Mouse (Mus musculus) liver, embryonic 12.5 days (tissue): ENCODE data around the gene Dner. TPM values are rescaled to one million over a fixed set of nuclear protein-coding genes. Genes with fewer than 3 reads are reported as not detected.

Experiments used
- ATAC-seq: fragments of 200-750 bp; cut with Nextera tagmentation; 2 replicates; pipeline ENCODE4 v1.8.0; 2017; ENCODE audit warnings: moderate number of reproducible peaks, mild to moderate bottlenecking, moderate library complexity
- H3K27ac ChIP-seq: fragments of 300-500 bp; sonication (generic); 2 replicates; pipeline ENCODE4 v1.5.1; 2016; ENCODE audit warnings: mild to moderate bottlenecking
- H3K27me3 ChIP-seq: fragments of 300-500 bp; sonication (generic); replicated peaks from 2 replicates; pipeline ENCODE4 v1.6.1; 2016; ENCODE audit warnings: mild to moderate bottlenecking, moderate library complexity
- H3K36me3 ChIP-seq: fragments of 300-500 bp; sonication (generic); 2 replicates; pipeline ENCODE4 v1.6.1; 2016; ENCODE audit warnings: mild to moderate bottlenecking, moderate library complexity
- H3K4me1 ChIP-seq: fragments of 300-500 bp; sonication (generic); 2 replicates; pipeline ENCODE4 v1.6.1; 2016
- H3K4me2 ChIP-seq: fragments of 300-500 bp; sonication (generic); 2 replicates; pipeline ENCODE4 v1.6.1; 2016; ENCODE audit warnings: mild to moderate bottlenecking, moderate library complexity
- H3K4me3 ChIP-seq: fragments of 300-500 bp; sonication (generic); 2 replicates; pipeline ENCODE4 v1.5.1; 2016; ENCODE audit warnings: mild to moderate bottlenecking, moderate library complexity
- H3K9ac ChIP-seq: fragments of 300-500 bp; sonication (generic); 2 replicates; pipeline ENCODE4 v1.6.1; 2016; ENCODE audit warnings: mild to moderate bottlenecking, moderate library complexity
- H3K9me3 ChIP-seq: fragments of 300-500 bp; sonication (generic); replicated peaks from 2 replicates; pipeline ENCODE4 v1.6.1; 2016; ENCODE audit warnings: mild to moderate bottlenecking, moderate library complexity
- WGBS: fragments of 180-500 bp; shearing (Covaris S2); methylation state at CpG from one replicate; pipeline ENCODE4 v1.1.7; 2016; ENCODE audit not compliant: insufficient replicate concordance; 5-methylcytosine and 5-hydroxymethylcytosine counted together
- polyA plus RNA-seq: library from polyadenylated mRNA; unstranded; fragments of >200 nt; fragmentation: Nextera tagmentation; extraction: Ambion mirVana; gene quantifications from 2 replicates; pipeline ENCODE4 v1.2.1, GENCODE M21; 2016

Dner gene
- polyA plus RNA-seq, 1 experiment from 2014 or later = 0.06 TPM

- Histone ChIP-seq H3K27me3 (no peaks in the 10 kb centered on the region), H3K9me3 (no peaks in the 10 kb centered on the region), H3K9ac (no peak overlapping the region), H3K27ac (no peak overlapping the region), H3K4me1 (no peaks in the 10 kb centered on the region), H3K4me3 (no peak overlapping the region), H3K36me3 (no peaks in the 10 kb centered on the region), H3K4me2 (no peak overlapping the region)
- 43% methylated on average over 3 of the region's 3 CpGs for WGBS
- no peak for ATAC-seq
Observed at GRCm38 (mm10) chr1:84513201-84513600, 182.8 kb downstream of the Dner start.

- no peaks in the 10 kb centered on the region for H3K9me3 ChIP-seq
- ATAC-seq = no peak
- H3K4me2 ChIP-seq = no peak overlapping the region
- no peaks in the 10 kb centered on the region for H3K4me1 ChIP-seq
- WGBS = 64% methylated on average over 1 of the region's 1 CpGs
- H3K4me3 ChIP-seq = no peak overlapping the region
- no peak overlapping the region for H3K27ac ChIP-seq
- H3K9ac ChIP-seq = no peak overlapping the region
- H3K27me3 ChIP-seq = no peaks in the 10 kb centered on the region
- no peaks in the 10 kb centered on the region for H3K36me3 ChIP-seq
Observed at GRCm38 (mm10) chr1:84508510-84508909, 187.5 kb downstream of the Dner start.

- Histone ChIP-seq H3K4me2 (no peak overlapping the region), H3K27ac (no peak overlapping the region), H3K4me3 (no peak overlapping the region), H3K9me3 (no peaks in the 10 kb centered on the region), H3K27me3 (no peaks in the 10 kb centered on the region), H3K9ac (no peak overlapping the region), H3K36me3 (no peaks in the 10 kb centered on the region), H3K4me1 (no peaks in the 10 kb centered on the region)
- ATAC-seq = no peak
Observed at GRCm38 (mm10) chr1:84507568-84507967, 188.5 kb downstream of the Dner start.

GRCm38 (mm10) chr1:84506984-84507546 lies 189.0 kb downstream of the Dner start:
- Histone ChIP-seq H3K36me3 (no peaks in the 10 kb centered on the region), H3K27ac (no peak overlapping the region), H3K9ac (no peak overlapping the region), H3K4me3 (no peak overlapping the region), H3K4me2 (no peak overlapping the region), H3K9me3 (no peaks in the 10 kb centered on the region), H3K27me3 (no peaks in the 10 kb centered on the region), H3K4me1 (no peaks in the 10 kb centered on the region)
- no peak for ATAC-seq
- 48% methylated on average over 6 of the region's 6 CpGs for whole genome bisulfite sequencing

- Histone ChIP-seq H3K9me3 (no peaks in the 10 kb centered on the region), H3K36me3 (no peaks in the 10 kb centered on the region), H3K27ac (no peak overlapping the region), H3K4me1 (no peaks in the 10 kb centered on the region), H3K4me3 (no peak overlapping the region), H3K4me2 (no peak overlapping the region), H3K27me3 (no peaks in the 10 kb centered on the region), H3K9ac (no peak overlapping the region)
- ATAC-seq = no peak
- WGBS = 73% methylated on average over 3 of the region's 3 CpGs
Observed at GRCm38 (mm10) chr1:84500673-84501072, 195.3 kb downstream of the Dner start.

- no peak overlapping the region for H3K27ac ChIP-seq
- ATAC-seq = no peak
- no peak overlapping the region for H3K9ac ChIP-seq
- H3K4me3 ChIP-seq = no peak overlapping the region
- no peak overlapping the region for H3K4me2 ChIP-seq
- 70% methylated on average over 6 of the region's 6 CpGs for WGBS
- H3K36me3 ChIP-seq = no peaks in the 10 kb centered on the region
- H3K9me3 ChIP-seq = no peaks in the 10 kb centered on the region
- H3K4me1 ChIP-seq = no peaks in the 10 kb centered on the region
- no peaks in the 10 kb centered on the region for H3K27me3 ChIP-seq
Observed at GRCm38 (mm10) chr1:84491732-84492131, 204.3 kb downstream of the Dner start.

- no peak for ATAC-seq
- 79% methylated on average over 1 of the region's 1 CpGs for WGBS
- no peak overlapping the region for H3K27ac ChIP-seq
- H3K4me3 ChIP-seq = no peak overlapping the region
- no peaks in the 10 kb centered on the region for H3K4me1 ChIP-seq
- no peaks in the 10 kb centered on the region for H3K36me3 ChIP-seq
- H3K9me3 ChIP-seq = no peaks in the 10 kb centered on the region
- no peak overlapping the region for H3K9ac ChIP-seq
- H3K27me3 ChIP-seq = no peaks in the 10 kb centered on the region
- no peak overlapping the region for H3K4me2 ChIP-seq
Observed at GRCm38 (mm10) chr1:84488546-84488945, 207.5 kb downstream of the Dner start.

- Histone ChIP-seq H3K4me2 (no peak overlapping the region), H3K4me3 (no peak overlapping the region), H3K9ac (no peak overlapping the region), H3K4me1 (no peaks in the 10 kb centered on the region), H3K27me3 (no peaks in the 10 kb centered on the region), H3K27ac (no peak overlapping the region), H3K36me3 (no peaks in the 10 kb centered on the region), H3K9me3 (no peaks in the 10 kb centered on the region)
- no peak for ATAC-seq
Observed at GRCm38 (mm10) chr1:84485066-84485465, 211.0 kb downstream of the Dner start.

- Histone ChIP-seq H3K27me3 (no peaks in the 10 kb centered on the region), H3K4me2 (no peak overlapping the region), H3K27ac (no peak overlapping the region), H3K4me3 (no peak overlapping the region), H3K36me3 (no peaks in the 10 kb centered on the region), H3K4me1 (no peaks in the 10 kb centered on the region), H3K9ac (no peak overlapping the region), H3K9me3 (no peaks in the 10 kb centered on the region)
- 75% methylated on average over 3 of the region's 3 CpGs for WGBS
- no peak for ATAC-seq
Observed at GRCm38 (mm10) chr1:84484577-84484976, 211.4 kb downstream of the Dner start.

- no peak overlapping the region for H3K4me3 ChIP-seq
- no peak for ATAC-seq
- H3K4me2 ChIP-seq = no peak overlapping the region
- H3K27ac ChIP-seq = no peak overlapping the region
- no peaks in the 10 kb centered on the region for H3K4me1 ChIP-seq
- WGBS = 70% methylated on average over 8 of the region's 8 CpGs
- no peaks in the 10 kb centered on the region for H3K9me3 ChIP-seq
- no peak overlapping the region for H3K9ac ChIP-seq
- no peaks in the 10 kb centered on the region for H3K27me3 ChIP-seq
- no peaks in the 10 kb centered on the region for H3K36me3 ChIP-seq
Observed at GRCm38 (mm10) chr1:84479976-84480375, 216.0 kb downstream of the Dner start.

GRCm38 (mm10) chr1:84474274-84474673 lies 221.7 kb downstream of the Dner start:
- Histone ChIP-seq H3K27me3 (no peaks in the 10 kb centered on the region), H3K9me3 (no peaks in the 10 kb centered on the region), H3K9ac (no peak overlapping the region), H3K4me1 (no peaks in the 10 kb centered on the region), H3K4me2 (no peak overlapping the region), H3K4me3 (no peak overlapping the region), H3K36me3 (no peaks in the 10 kb centered on the region), H3K27ac (no peak overlapping the region)
- no peak for ATAC-seq
- WGBS = 60% methylated on average over 3 of the region's 3 CpGs

- Histone ChIP-seq H3K4me3 (no peak overlapping the region), H3K9me3 (no peaks in the 10 kb centered on the region), H3K9ac (no peak overlapping the region), H3K27me3 (no peaks in the 10 kb centered on the region), H3K36me3 (no peaks in the 10 kb centered on the region), H3K27ac (no peak overlapping the region), H3K4me2 (no peak overlapping the region), H3K4me1 (no peaks in the 10 kb centered on the region)
- ATAC-seq = no peak
- 63% methylated on average over 2 of the region's 2 CpGs for WGBS
Observed at GRCm38 (mm10) chr1:84472260-84472659, 223.8 kb downstream of the Dner start.

GRCm38 (mm10) chr1:84470342-84470741 lies 225.7 kb downstream of the Dner start:
- no peak for ATAC-seq
- Histone ChIP-seq H3K9ac (no peak overlapping the region), H3K27ac (no peak overlapping the region), H3K4me3 (no peak overlapping the region), H3K4me1 (no peaks in the 10 kb centered on the region), H3K27me3 (no peaks in the 10 kb centered on the region), H3K36me3 (no peaks in the 10 kb centered on the region), H3K4me2 (no peak overlapping the region), H3K9me3 (no peaks in the 10 kb centered on the region)
- WGBS = 54% methylated on average over 4 of the region's 4 CpGs
